Mouse (Mus musculus): ENCODE measurements around the gene Sdk2. TPM values are rescaled to one million over a fixed set of nuclear protein-coding genes. Genes with fewer than 3 reads are reported as not detected.

Sdk2 gene
- polyA plus RNA-seq, 1 experiment from 2014 or later: 2.7 TPM

GRCm38 (mm10) chr11:113784656-113785396 lies 282.0 kb downstream of the Sdk2 start:
- Histone ChIP-seq H3K36me3 (no peaks in the 10 kb centered on the region), H3K27ac (peak overlapping the region; percentile 97), H3K27me3 (no peaks in the 10 kb centered on the region), H3K4me1 (peaks cover 83% of the 10 kb centered on the region), H3K9me3 (no peaks in the 10 kb centered on the region), H3K4me3 (no peak overlapping the region), H3K9ac (no peak overlapping the region), H3K4me2 (peak overlapping the region; percentile 61)
- ATAC-seq (ENCODE audit: borderline replicate concordance, extremely low read depth, low FRiP score, low TSS enrichment): no peak
- 33% methylated on average over 2 of the region's 2 CpGs for WGBS

- H3K4me2 ChIP-seq: no peak overlapping the region
- no peaks in the 10 kb centered on the region for H3K9me3 ChIP-seq
- no peak for ATAC-seq (ENCODE audit: borderline replicate concordance, extremely low read depth, low FRiP score, low TSS enrichment)
- no peak overlapping the region for H3K4me3 ChIP-seq
- H3K9ac ChIP-seq: no peak overlapping the region
- peaks cover 81% of the 10 kb centered on the region for H3K4me1 ChIP-seq
- H3K27me3 ChIP-seq: no peaks in the 10 kb centered on the region
- WGBS: 69% methylated on average over 2 of the region's 2 CpGs
- peak overlapping the region; percentile 60 for H3K27ac ChIP-seq
- no peaks in the 10 kb centered on the region for H3K36me3 ChIP-seq
Observed at GRCm38 (mm10) chr11:113782496-113782895, 284.4 kb downstream of the Sdk2 start.

GRCm38 (mm10) chr11:113782006-113782405 lies 284.8 kb downstream of the Sdk2 start:
- H3K36me3 ChIP-seq: no peaks in the 10 kb centered on the region
- peaks cover 81% of the 10 kb centered on the region for H3K4me1 ChIP-seq
- H3K27ac ChIP-seq: peak overlapping the region; percentile 60
- 26% methylated on average over 2 of the region's 2 CpGs for WGBS
- ATAC-seq (ENCODE audit: borderline replicate concordance, extremely low read depth, low FRiP score, low TSS enrichment): no peak
- no peak overlapping the region for H3K4me3 ChIP-seq
- H3K9ac ChIP-seq: no peak overlapping the region
- no peaks in the 10 kb centered on the region for H3K27me3 ChIP-seq
- H3K4me2 ChIP-seq: no peak overlapping the region
- H3K9me3 ChIP-seq: no peaks in the 10 kb centered on the region

GRCm38 (mm10) chr11:113779680-113780041 lies 287.2 kb downstream of the Sdk2 start:
- whole genome bisulfite sequencing: 34% methylated on average over 6 of the region's 6 CpGs
- Histone ChIP-seq H3K36me3 (no peaks in the 10 kb centered on the region), H3K9me3 (no peaks in the 10 kb centered on the region), H3K4me2 (no peak overlapping the region; the same call in 1 of the 2 replicates), H3K27me3 (no peaks in the 10 kb centered on the region), H3K4me3 (no peak overlapping the region), H3K4me1 (peaks cover 64% of the 10 kb centered on the region), H3K27ac (peak overlapping the region; percentile 85; the same call in 1 of the 2 replicates), H3K9ac (no peak overlapping the region)
- ATAC-seq (ENCODE audit: borderline replicate concordance, extremely low read depth, low FRiP score, low TSS enrichment): no peak

GRCm38 (mm10) chr11:113778733-113779679 lies 287.8 kb downstream of the Sdk2 start:
- 0 out of 2 replicates have a peak, but pooled peaks have one; percentile 7 for ATAC-seq (ENCODE audit: borderline replicate concordance, extremely low read depth, low FRiP score, low TSS enrichment)
- H3K9me3 ChIP-seq: no peaks in the 10 kb centered on the region
- no peak overlapping the region for H3K4me3 ChIP-seq
- WGBS: 40% methylated on average over 20 of the region's 20 CpGs
- peaks cover 59% of the 10 kb centered on the region for H3K4me1 ChIP-seq
- H3K27me3 ChIP-seq: no peaks in the 10 kb centered on the region
- no peak overlapping the region for H3K9ac ChIP-seq
- H3K36me3 ChIP-seq: no peaks in the 10 kb centered on the region
- H3K4me2 ChIP-seq: no peak overlapping the region; the same call in 1 of the 2 replicates
- H3K27ac ChIP-seq: peak overlapping the region; percentile 85

GRCm38 (mm10) chr11:113777878-113778464 lies 288.9 kb downstream of the Sdk2 start:
- no peak overlapping the region for H3K9ac ChIP-seq
- H3K27me3 ChIP-seq: no peaks in the 10 kb centered on the region
- H3K4me1 ChIP-seq: peaks cover 59% of the 10 kb centered on the region
- peak overlapping the region; percentile 85 for H3K27ac ChIP-seq
- H3K9me3 ChIP-seq: no peaks in the 10 kb centered on the region
- ATAC-seq (ENCODE audit: borderline replicate concordance, extremely low read depth, low FRiP score, low TSS enrichment): peak; percentile 50; the same call in 1 of the 2 replicates
- WGBS: 28% methylated on average over 8 of the region's 8 CpGs
- no peak overlapping the region for H3K4me3 ChIP-seq
- no peaks in the 10 kb centered on the region for H3K36me3 ChIP-seq
- H3K4me2 ChIP-seq: peak overlapping the region; percentile 29

- no peak overlapping the region for H3K9ac ChIP-seq
- no peak overlapping the region for H3K4me3 ChIP-seq
- 62% methylated on average over 14 of the region's 14 CpGs for WGBS
- no peaks in the 10 kb centered on the region for H3K9me3 ChIP-seq
- ATAC-seq (ENCODE audit: borderline replicate concordance, extremely low read depth, low FRiP score, low TSS enrichment): no peak
- H3K4me2 ChIP-seq: no peak overlapping the region
- H3K27me3 ChIP-seq: no peaks in the 10 kb centered on the region
- H3K36me3 ChIP-seq: no peaks in the 10 kb centered on the region
- H3K27ac ChIP-seq: peak overlapping the region; percentile 13
- peaks cover 53% of the 10 kb centered on the region for H3K4me1 ChIP-seq
Observed at GRCm38 (mm10) chr11:113776851-113777511, 289.9 kb downstream of the Sdk2 start.

- H3K27ac ChIP-seq: no peak overlapping the region
- H3K36me3 ChIP-seq: no peaks in the 10 kb centered on the region
- no peaks in the 10 kb centered on the region for H3K27me3 ChIP-seq
- H3K4me1 ChIP-seq: peaks cover 31% of the 10 kb centered on the region
- no peak overlapping the region for H3K4me2 ChIP-seq
- no peak overlapping the region for H3K4me3 ChIP-seq
- no peaks in the 10 kb centered on the region for H3K9me3 ChIP-seq
- no peak overlapping the region for H3K9ac ChIP-seq
- WGBS: 95% methylated on average over 3 of the region's 3 CpGs
- ATAC-seq (ENCODE audit: borderline replicate concordance, extremely low read depth, low FRiP score, low TSS enrichment): no peak
Observed at GRCm38 (mm10) chr11:113774773-113775172, 292.1 kb downstream of the Sdk2 start.

- Histone ChIP-seq H3K36me3 (no peaks in the 10 kb centered on the region), H3K4me2 (no peak overlapping the region), H3K4me1 (peaks cover 15% of the 10 kb centered on the region), H3K27me3 (no peaks in the 10 kb centered on the region), H3K4me3 (no peak overlapping the region), H3K9ac (no peak overlapping the region), H3K9me3 (no peaks in the 10 kb centered on the region), H3K27ac (no peak overlapping the region)
- ATAC-seq (ENCODE audit: borderline replicate concordance, extremely low read depth, low FRiP score, low TSS enrichment): no peak
- WGBS: 87% methylated on average over 5 of the region's 5 CpGs
Observed at GRCm38 (mm10) chr11:113773191-113773590, 293.7 kb downstream of the Sdk2 start.

- 79% methylated on average over 13 of the region's 13 CpGs for WGBS
- Histone ChIP-seq H3K27me3 (no peaks in the 10 kb centered on the region), H3K4me3 (no peak overlapping the region), H3K27ac (no peak overlapping the region), H3K9ac (no peak overlapping the region), H3K9me3 (no peaks in the 10 kb centered on the region), H3K4me2 (no peak overlapping the region), H3K4me1 (peaks cover 16% of the 10 kb centered on the region), H3K36me3 (no peaks in the 10 kb centered on the region)
- ATAC-seq (ENCODE audit: borderline replicate concordance, extremely low read depth, low FRiP score, low TSS enrichment): no peak
Observed at GRCm38 (mm10) chr11:113771187-113771586, 295.7 kb downstream of the Sdk2 start.

- Histone ChIP-seq H3K4me3 (no peak overlapping the region), H3K36me3 (no peaks in the 10 kb centered on the region), H3K9me3 (no peaks in the 10 kb centered on the region), H3K4me1 (peaks cover 31% of the 10 kb centered on the region), H3K27me3 (no peaks in the 10 kb centered on the region), H3K4me2 (no peak overlapping the region), H3K27ac (no peak overlapping the region), H3K9ac (no peak overlapping the region)
- WGBS: 50% methylated on average over 3 of the region's 3 CpGs
- ATAC-seq (ENCODE audit: borderline replicate concordance, extremely low read depth, low FRiP score, low TSS enrichment): no peak
Observed at GRCm38 (mm10) chr11:113768356-113768755, 298.5 kb downstream of the Sdk2 start.

Measured in lung, embryonic 15.5 days (tissue).